Mouse (Mus musculus): ENCODE measurements around the gene Gm13287. TPM values are rescaled to one million over a fixed set of nuclear protein-coding genes. Genes with fewer than 3 reads are reported as not detected.
"Not testable (repeated sequence)": the region's sequence is repeated elsewhere in the genome, so short reads cannot be mapped to it uniquely, and the experiment has no call there.

The Gm13287 gene
- total and polyA plus RNA-seq, 3 experiments = not detected

DNA sequence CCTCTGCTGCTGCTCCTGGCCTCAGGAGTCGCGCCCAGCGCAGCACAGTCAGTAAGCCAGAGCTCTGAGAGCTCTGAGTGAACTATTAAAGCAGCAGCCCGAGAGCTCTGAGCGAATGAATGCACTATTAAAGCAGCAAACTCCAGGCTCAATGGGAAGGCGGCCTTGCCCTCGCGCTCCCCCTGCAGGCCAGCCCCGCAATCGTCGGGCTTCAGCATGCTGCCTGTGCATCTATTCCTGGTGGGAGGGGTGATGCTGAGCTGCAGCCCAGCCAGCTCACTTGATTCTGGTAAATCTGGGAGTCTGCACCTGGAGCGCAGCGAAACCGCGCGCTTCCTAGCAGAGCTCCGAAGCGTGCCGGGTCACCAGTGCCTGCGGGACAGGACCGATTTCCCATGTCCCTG lies 45.4 kb upstream of the Gm13287 start:
- H3K9me3 ChIP-seq (replicated peaks; ENCODE audit: low read length); H3K4me1 ChIP-seq (ENCODE audit: control insufficient read depth in 1 of 2, insufficient read depth in 2 of 2); H3K79me2 ChIP-seq (replicated peaks; ENCODE audit: control insufficient read depth, extremely low read depth, insufficient read depth, poor library complexity, severe bottlenecking); dilution Hi-C loops (cut with MboI; ENCODE audit: extremely low pct_ligation_motif_present, extremely low pct_unique_long_range_greater_than_20kb, low sequenced_read_pairs); H3K36me3 ChIP-seq (replicated peaks in 1 of 2; ENCODE audit: control insufficient read depth in 1 of 2, insufficient read depth in 1 of 2, low read length in 1 of 2); in situ Hi-C loops (cut with MboI; ENCODE audit: low pct_ligation_motif_present, low pct_unique_long_range_greater_than_20kb, low sequenced_read_pairs); H3K9ac ChIP-seq (ENCODE audit: insufficient read depth, low read depth); H3K4me2 ChIP-seq (ENCODE audit: insufficient read depth, low read depth, poor library complexity, severe bottlenecking): not testable (repeated sequence)
- peak overlapping the region; percentile 53; the same call in 1 of the 2 replicates for H3K27ac ChIP-seq (ENCODE audit: insufficient read depth, low read depth)
- peak overlapping the region in 2 of 3 experiments; percentile 25 to 63 for H3K4me3 ChIP-seq (replicated peaks in 1 of 3; ENCODE audit: low read depth in 2 of 3, low read length in 2 of 3, poor library complexity in 1 of 3)
- DNase-seq (ENCODE audit: extremely low read depth) = peak; percentile 85
- TF ChIP-seq MXI1 (IDR thresholded peaks at IDR 0.05; ENCODE audit: low read depth, low read length) (0 out of 2 replicates have a peak, but pooled peaks have one; percentile 28), RAD21 (IDR thresholded peaks at IDR 0.05; ENCODE audit: low read depth, low read length) (peak; percentile 6), SMC3 (IDR thresholded peaks at IDR 0.05; ENCODE audit: low read depth, low read length) (peak; percentile 13; the same call in 1 of the 2 replicates), CTCF (conservative IDR thresholded peaks at IDR 0.05 in 1 of 2, IDR thresholded peaks at IDR 0.05 in 1 of 2; ENCODE audit: low read depth in 2 of 2, low read length in 2 of 2) (peak; percentile 26 to 60; a peak in 2 of 4 replicates), ELF1 (IDR thresholded peaks at IDR 0.05; ENCODE audit: low read depth, low read length) (peak; percentile 10; the same call in 1 of the 2 replicates), MEF2A (IDR thresholded peaks at IDR 0.05; ENCODE audit: borderline replicate concordance, low read depth, low read length) (0 out of 2 replicates have a peak, but pooled peaks have one; percentile 20)
- H3K27me3 ChIP-seq (replicated peaks) = peaks cover 14% of the 10 kb centered on the region

DNA sequence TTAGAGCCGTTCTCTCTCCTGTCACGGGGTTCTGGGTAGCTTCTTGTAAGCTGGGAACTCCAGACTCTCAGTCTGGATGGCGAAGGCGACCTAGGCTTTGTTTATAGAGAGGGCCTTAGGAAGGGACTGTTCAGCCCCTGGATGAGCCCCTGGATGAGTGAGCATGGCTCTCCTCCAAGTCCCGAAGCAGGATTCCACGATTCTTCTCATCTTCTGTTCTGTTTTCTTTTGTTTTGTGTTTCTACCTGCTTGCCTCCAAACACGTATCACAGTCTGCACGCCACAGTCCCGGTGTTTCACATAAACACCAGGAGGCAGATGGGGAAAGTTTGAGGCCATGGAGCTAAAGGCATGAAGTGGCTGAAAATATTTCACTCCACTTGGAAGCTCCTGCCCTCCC lies 44.3 kb upstream of the Gm13287 start:
- H3K27me3 ChIP-seq (replicated peaks) = peaks cover 14% of the 10 kb centered on the region
- H3K27ac ChIP-seq (ENCODE audit: insufficient read depth, low read depth); H3K79me2 ChIP-seq (replicated peaks; ENCODE audit: control insufficient read depth, extremely low read depth, insufficient read depth, poor library complexity, severe bottlenecking); H3K4me3 ChIP-seq (replicated peaks in 1 of 3; ENCODE audit: low read depth in 2 of 3, low read length in 2 of 3, poor library complexity in 1 of 3); H3K9ac ChIP-seq (ENCODE audit: insufficient read depth, low read depth); H3K36me3 ChIP-seq (replicated peaks in 1 of 2; ENCODE audit: control insufficient read depth in 1 of 2, insufficient read depth in 1 of 2, low read length in 1 of 2); DNase-seq (ENCODE audit: extremely low read depth); H3K9me3 ChIP-seq (replicated peaks; ENCODE audit: low read length); dilution Hi-C loops (cut with MboI; ENCODE audit: extremely low pct_ligation_motif_present, extremely low pct_unique_long_range_greater_than_20kb, low sequenced_read_pairs); H3K4me2 ChIP-seq (ENCODE audit: insufficient read depth, low read depth, poor library complexity, severe bottlenecking); in situ Hi-C loops (cut with MboI; ENCODE audit: low pct_ligation_motif_present, low pct_unique_long_range_greater_than_20kb, low sequenced_read_pairs); H3K4me1 ChIP-seq (ENCODE audit: control insufficient read depth in 1 of 2, insufficient read depth in 2 of 2): not testable (repeated sequence)

DNA sequence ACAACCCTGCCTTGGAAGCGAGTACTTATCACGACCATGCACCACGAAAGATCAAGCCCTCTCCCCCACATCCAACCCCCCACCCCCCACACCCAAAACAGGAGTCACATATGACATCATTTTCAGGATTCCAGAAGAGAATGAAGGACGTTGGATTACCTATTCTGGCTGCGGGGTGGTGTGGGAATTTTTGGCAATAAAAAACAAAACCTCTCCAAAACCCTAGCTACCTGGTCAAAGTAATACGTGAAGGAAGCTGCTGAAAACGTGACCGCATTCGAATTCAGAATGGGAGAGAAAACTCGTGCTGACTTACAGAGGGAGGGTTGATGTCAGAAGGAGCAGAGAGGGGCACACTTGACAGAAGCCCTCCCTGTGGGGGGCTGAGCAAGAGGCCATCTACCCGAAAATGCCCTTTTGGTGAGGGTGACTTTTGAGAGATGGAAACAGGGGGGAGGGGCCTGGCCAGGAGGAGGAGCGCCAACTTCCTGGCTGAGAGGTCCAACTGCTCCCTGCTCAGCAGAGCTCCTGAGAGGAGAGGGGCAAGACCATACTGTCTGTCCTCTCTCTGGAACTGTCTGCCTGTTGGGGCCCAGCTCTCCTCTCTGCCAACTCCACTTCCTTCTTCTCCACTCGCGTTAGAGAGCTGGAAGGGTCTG lies 43.3 kb upstream of the Gm13287 start, which contains the start of gene Gm13283:
Gene Gm13283 (plus strand): TSS at position 510 of the 659 bp plus-strand sequence.
- H3K4me1 ChIP-seq (ENCODE audit: control insufficient read depth in 1 of 2, insufficient read depth in 2 of 2); H3K9me3 ChIP-seq (replicated peaks; ENCODE audit: low read length); in situ Hi-C loops (cut with MboI; ENCODE audit: low pct_ligation_motif_present, low pct_unique_long_range_greater_than_20kb, low sequenced_read_pairs); dilution Hi-C loops (cut with MboI; ENCODE audit: extremely low pct_ligation_motif_present, extremely low pct_unique_long_range_greater_than_20kb, low sequenced_read_pairs); H3K36me3 ChIP-seq (replicated peaks in 1 of 2; ENCODE audit: control insufficient read depth in 1 of 2, insufficient read depth in 1 of 2, low read length in 1 of 2); H3K79me2 ChIP-seq (replicated peaks; ENCODE audit: control insufficient read depth, extremely low read depth, insufficient read depth, poor library complexity, severe bottlenecking); H3K27me3 ChIP-seq (replicated peaks); H3K27ac ChIP-seq (ENCODE audit: insufficient read depth, low read depth); DNase-seq (ENCODE audit: extremely low read depth): not testable (repeated sequence)
- TF ChIP-seq BHLHE40 (IDR thresholded peaks at IDR 0.05; ENCODE audit: low read depth, low read length) = peak; percentile 34; the same call in 1 of the 2 replicates
- peak; percentile 32; the same call in 1 of the 2 replicates for TF ChIP-seq ZMIZ1 (IDR thresholded peaks at IDR 0.05; ENCODE audit: low read depth, low read length)
- H3K4me2 ChIP-seq (ENCODE audit: insufficient read depth, low read depth, poor library complexity, severe bottlenecking) = peak within 1 kb of the TSS; percentile 56; the same call in 1 of the 2 replicates
- peak within 1 kb of the TSS in 1 of 3 experiments; percentile 63 for H3K4me3 ChIP-seq (replicated peaks in 1 of 3; ENCODE audit: low read depth in 2 of 3, low read length in 2 of 3, poor library complexity in 1 of 3)
- H3K9ac ChIP-seq (ENCODE audit: insufficient read depth, low read depth) = peak within 1 kb of the TSS; percentile 60; the same call in 1 of the 2 replicates
